Mouse (Mus musculus): ENCODE results near the gene Tctn3. TPM values are rescaled to one million over a fixed set of nuclear protein-coding genes. Genes with fewer than 3 reads are reported as not detected.

Gene Tctn3
- polyA plus RNA-seq, 1 experiment, result 18.3 TPM

GRCm38 (mm10) chr19:40553014-40553789 is 58.8 kb downstream of the Tctn3 start:
- no peak for TF ChIP-seq POLR2A (IDR thresholded peaks at IDR 0.05; ENCODE audit: borderline replicate concordance, extremely low read depth, insufficient read depth, insufficient read length, poor library complexity, severe bottlenecking)
- DNase-seq (ENCODE audit: low read depth), result no peak

DNA sequence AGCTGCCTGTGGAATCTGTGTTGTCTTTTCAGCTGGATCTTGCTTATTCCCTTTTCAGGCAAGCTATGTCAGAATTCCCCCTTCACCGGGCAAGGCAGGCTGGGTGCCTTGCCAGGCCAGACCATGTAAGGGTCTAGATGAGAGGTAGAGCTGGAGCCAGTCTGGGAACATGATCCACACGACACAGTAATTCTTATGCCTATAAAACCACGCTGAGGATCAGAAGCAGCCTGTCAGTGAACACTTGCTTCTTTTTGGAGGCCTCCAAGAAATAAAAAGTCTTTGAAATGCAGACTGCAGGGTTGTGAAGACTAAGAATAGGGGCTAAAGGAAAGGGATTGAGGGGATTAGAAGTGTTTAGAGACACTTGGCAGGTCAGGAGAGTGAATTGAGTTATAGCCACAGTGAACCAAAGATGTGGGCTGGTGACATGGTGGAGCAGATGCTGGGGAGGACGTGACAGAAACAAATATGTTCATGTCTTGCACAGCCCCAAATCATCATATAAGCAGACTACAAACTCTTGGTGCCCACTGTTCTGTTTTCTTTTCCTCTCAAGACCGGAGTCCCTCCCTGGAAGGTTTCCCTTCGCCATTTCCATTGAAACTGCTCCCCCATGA is 62.4 kb downstream of the Tctn3 start:
- peak; percentile 6 for DNase-seq (ENCODE audit: low read depth)
- no peak for TF ChIP-seq POLR2A (IDR thresholded peaks at IDR 0.05; ENCODE audit: borderline replicate concordance, extremely low read depth, insufficient read depth, insufficient read length, poor library complexity, severe bottlenecking)
- no peak for TF ChIP-seq CTCF (IDR thresholded peaks at IDR 0.05; ENCODE audit: borderline replicate concordance, extremely low read depth, insufficient read depth, insufficient read length)

DNA sequence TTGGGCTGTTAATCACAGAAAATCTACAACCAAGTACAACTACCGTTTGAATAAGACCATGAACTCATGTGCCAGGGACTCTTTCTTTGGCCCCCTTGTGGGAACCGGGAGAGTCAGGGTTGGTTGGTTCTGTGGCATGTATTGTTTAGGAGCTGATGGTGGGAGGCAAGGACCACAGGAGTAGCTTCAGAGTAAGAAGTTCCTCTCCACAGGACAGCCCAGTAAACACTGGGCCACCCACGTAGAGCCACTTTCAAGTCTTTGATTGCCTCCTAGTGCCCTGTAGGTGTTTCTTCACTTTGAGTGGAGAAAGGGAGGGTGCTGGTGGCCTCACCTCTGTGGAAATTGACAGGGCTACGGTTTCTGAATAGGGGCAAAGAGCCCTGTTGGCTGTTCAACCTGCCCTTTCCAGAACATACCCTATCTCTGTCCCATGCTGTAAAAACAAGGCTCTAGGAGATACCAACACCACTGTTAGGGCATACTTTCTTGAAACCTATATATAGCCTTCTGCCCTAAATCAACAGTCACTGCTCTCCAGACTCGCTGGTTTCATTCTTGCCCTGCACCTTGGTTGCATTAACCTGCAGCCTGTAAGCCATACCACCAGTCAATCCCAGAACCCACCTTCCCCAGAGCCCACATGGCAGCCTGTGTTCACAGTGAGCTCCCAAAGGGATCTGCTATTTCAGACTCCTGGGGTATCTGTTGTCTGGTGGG is 63.1 kb downstream of the Tctn3 start:
- TF ChIP-seq CTCF (IDR thresholded peaks at IDR 0.05; ENCODE audit: borderline replicate concordance, extremely low read depth, insufficient read depth, insufficient read length) (no peak), POLR2A (IDR thresholded peaks at IDR 0.05; ENCODE audit: borderline replicate concordance, extremely low read depth, insufficient read depth, insufficient read length, poor library complexity, severe bottlenecking) (no peak)
- peak; percentile 14 for DNase-seq (ENCODE audit: low read depth)

DNA sequence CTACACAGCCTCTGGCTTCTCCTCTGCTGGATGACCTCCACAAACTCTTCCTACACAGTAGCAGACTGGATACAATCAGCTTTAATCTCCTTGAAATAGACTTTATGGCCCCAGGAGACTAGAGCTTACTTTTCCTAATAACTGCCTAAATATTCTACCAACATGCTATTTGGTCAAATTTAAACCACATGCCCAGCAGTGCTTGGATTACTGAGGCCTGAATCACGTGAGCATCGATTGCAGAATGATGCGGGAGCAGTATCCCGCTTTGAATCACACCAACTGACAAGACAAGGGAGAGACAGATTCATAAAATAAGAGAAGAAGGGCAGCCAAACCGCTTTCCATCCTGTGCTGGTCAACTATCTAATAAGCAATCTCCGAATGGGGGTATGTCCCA is 63.6 kb downstream of the Tctn3 start:
- TF ChIP-seq CTCF (IDR thresholded peaks at IDR 0.05; ENCODE audit: borderline replicate concordance, extremely low read depth, insufficient read depth, insufficient read length), result no peak
- no peak for TF ChIP-seq POLR2A (IDR thresholded peaks at IDR 0.05; ENCODE audit: borderline replicate concordance, extremely low read depth, insufficient read depth, insufficient read length, poor library complexity, severe bottlenecking)
- no peak for DNase-seq (ENCODE audit: low read depth)

Other genes with a start within 250 kb of the Tctn3 start
- 63.5 and 66.4 TPM in 2 replicates for gene Sorbs1, start 98.5 kb downstream of the Tctn3 start, polyA plus RNA-seq (2012; rRNA removed)
- 81.3 and 88.2 TPM in 2 replicates for gene Aldh18a1, start 23.8 kb downstream of the Tctn3 start, polyA plus RNA-seq (2012; rRNA removed)
- gene Entpd1, start 133 bp upstream of the Tctn3 start, polyA plus RNA-seq (2012; rRNA removed), result 7.4 and 10.6 TPM in 2 replicates
- 0.09 and 0.34 TPM in 2 replicates for gene Cc2d2b, start 136.5 kb upstream of the Tctn3 start, polyA plus RNA-seq (2012; rRNA removed)
- 24.4 and 26.9 TPM in 2 replicates for gene Ccnj, start 219.0 kb upstream of the Tctn3 start, polyA plus RNA-seq (2012; rRNA removed)